Mouse (Mus musculus): ENCODE data around the gene Epha2.

DNA sequence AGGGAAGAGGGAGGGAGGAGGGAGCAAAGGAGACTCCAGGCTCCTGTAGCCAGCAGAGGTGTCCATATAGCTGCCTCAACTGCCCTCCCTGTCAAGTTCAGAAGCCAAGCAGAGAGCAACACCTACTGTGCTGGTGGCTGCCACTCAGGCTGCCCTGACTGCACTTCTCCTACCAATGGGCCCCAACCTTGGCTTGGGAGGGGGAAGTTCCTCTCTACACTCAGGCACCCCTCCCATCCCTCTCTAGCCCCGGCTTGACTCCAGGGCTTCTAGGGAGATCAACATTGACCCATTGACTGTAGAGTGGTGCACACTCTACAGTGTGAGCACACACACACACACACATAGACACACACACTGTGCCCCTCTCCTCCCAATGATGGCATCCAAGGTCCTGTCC is 19.5 kb upstream of the Epha2 start:
- TF ChIP-seq USF1 (IDR thresholded peaks at IDR 0.05; ENCODE audit: low read depth) (no peak), CTCF (IDR thresholded peaks at IDR 0.05; ENCODE audit: control insufficient read depth, insufficient read depth, insufficient read length) (no peak), MAX (IDR thresholded peaks at IDR 0.05) (no peak), MYOD1 (IDR thresholded peaks at IDR 0.05; ENCODE audit: control insufficient read depth, insufficient read length, low read depth) (no peak)

Measured in C2C12 (cell line).